Mouse (Mus musculus): ENCODE results near the gene Tstd3. TPM values are rescaled to one million over a fixed set of nuclear protein-coding genes. Genes with fewer than 3 reads are reported as not detected.

The Tstd3 gene
- total and polyA plus RNA-seq, 3 experiments, result 11.7 to 18.5 TPM; not detected in 1

DNA sequence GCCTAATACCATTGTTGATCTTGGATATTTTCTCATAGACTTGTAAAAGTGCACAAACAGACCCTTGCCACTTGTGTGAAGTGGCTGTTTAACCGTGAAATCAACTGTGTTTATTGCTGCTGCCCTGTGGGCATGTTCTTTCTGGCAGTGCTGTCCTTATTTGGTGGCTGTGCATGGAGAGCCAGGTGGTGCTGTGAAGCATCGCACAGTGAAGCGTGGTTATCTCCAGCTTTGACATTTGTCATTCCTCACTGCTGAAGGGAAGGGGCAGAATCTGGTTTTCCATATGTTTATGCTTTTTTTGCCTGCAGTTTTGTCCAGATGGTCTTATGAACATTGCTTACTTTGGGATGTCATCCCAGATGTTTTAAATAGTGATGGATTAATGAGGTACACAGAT, 26.6 kb upstream of the Tstd3 start:
- no peaks in the 10 kb centered on the region for H3K4me1 ChIP-seq (ENCODE audit: control insufficient read depth in 1 of 2, insufficient read depth in 2 of 2, low read length in 2 of 2)
- H3K4me3 ChIP-seq (ENCODE audit: control insufficient read depth in 1 of 2, insufficient read depth in 1 of 2, low read depth in 2 of 2, low read length in 2 of 2), result no peak overlapping the region
- peaks cover 0 to 1% of the 10 kb centered on the region in 2 experiments; a peak in 1 of 4 replicates for H3K36me3 ChIP-seq (ENCODE audit: control insufficient read depth in 1 of 2, insufficient read depth in 2 of 2, low read length in 2 of 2)
- no peak overlapping the region for H3K27ac ChIP-seq (ENCODE audit: control insufficient read depth, low read depth, low read length)
- no peaks in the 10 kb centered on the region for H3K27me3 ChIP-seq (ENCODE audit: control insufficient read depth in 1 of 2, insufficient read depth in 2 of 2, low read length in 2 of 2)
- no peak for TF ChIP-seq ELF1 (IDR thresholded peaks at IDR 0.05; ENCODE audit: low read depth, low read length)
- no peak for TF ChIP-seq E2F4 (IDR thresholded peaks at IDR 0.05; ENCODE audit: borderline replicate concordance, low read depth, low read length)
- TF ChIP-seq CHD1 (IDR thresholded peaks at IDR 0.05; ENCODE audit: low read depth, low read length), result no peak
- no peak overlapping the region for H3K9ac ChIP-seq (ENCODE audit: control insufficient read depth, low read depth, low read length, poor library complexity, severe bottlenecking)
- H3K9me3 ChIP-seq (replicated peaks; ENCODE audit: insufficient read depth, low read length), result no peaks in the 10 kb centered on the region
- H3K79me2 ChIP-seq (ENCODE audit: control insufficient read depth, insufficient read depth, low read length, poor library complexity), result no peaks in the 10 kb centered on the region
- no peak for DNase-seq (ENCODE audit: low read depth, low spot score)

DNA sequence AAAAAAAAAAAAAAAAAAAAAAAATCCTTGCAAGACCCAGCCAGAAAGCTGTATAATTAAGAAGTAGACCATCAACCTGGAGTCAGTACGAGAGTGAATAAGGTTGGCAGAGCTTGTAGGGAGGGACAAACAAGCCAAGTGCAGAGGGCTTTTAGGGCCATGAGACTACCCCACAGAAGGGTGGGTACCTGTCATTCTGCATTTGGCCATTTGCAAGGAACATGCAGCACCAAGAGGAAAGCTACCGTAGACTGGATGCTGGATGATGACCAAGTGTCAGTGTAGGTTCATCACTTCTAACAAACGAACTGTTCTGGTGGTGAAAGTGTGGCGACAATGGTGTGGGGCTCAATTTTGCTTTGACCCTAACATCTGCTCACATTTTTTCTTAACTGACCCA, 22.8 kb upstream of the Tstd3 start:
- Histone ChIP-seq H3K9me3 (replicated peaks; ENCODE audit: insufficient read depth, low read length) (no peaks in the 10 kb centered on the region), H3K4me1 (ENCODE audit: control insufficient read depth in 1 of 2, insufficient read depth in 2 of 2, low read length in 2 of 2) (no peaks in the 10 kb centered on the region), H3K9ac (ENCODE audit: control insufficient read depth, low read depth, low read length, poor library complexity, severe bottlenecking) (no peak overlapping the region), H3K27ac (ENCODE audit: control insufficient read depth, low read depth, low read length) (no peak overlapping the region), H3K27me3 (ENCODE audit: control insufficient read depth in 1 of 2, insufficient read depth in 2 of 2, low read length in 2 of 2) (no peaks in the 10 kb centered on the region), H3K79me2 (ENCODE audit: control insufficient read depth, insufficient read depth, low read length, poor library complexity) (no peaks in the 10 kb centered on the region), H3K36me3 (ENCODE audit: control insufficient read depth in 1 of 2, insufficient read depth in 2 of 2, low read length in 2 of 2) (peaks cover 1 to 2% of the 10 kb centered on the region in 2 experiments; a peak in 2 of 4 replicates), H3K4me3 (ENCODE audit: control insufficient read depth in 1 of 2, insufficient read depth in 1 of 2, low read depth in 2 of 2, low read length in 2 of 2) (no peak overlapping the region)
- TF ChIP-seq CHD2 (IDR thresholded peaks at IDR 0.05; ENCODE audit: low read length), result no peak
- 0 out of 2 replicates have a peak, but pooled peaks have one; percentile 2 for TF ChIP-seq ZNF384 (IDR thresholded peaks at IDR 0.05; ENCODE audit: low read depth, low read length)
- DNase-seq (ENCODE audit: low read depth, low spot score), result no peak

DNA sequence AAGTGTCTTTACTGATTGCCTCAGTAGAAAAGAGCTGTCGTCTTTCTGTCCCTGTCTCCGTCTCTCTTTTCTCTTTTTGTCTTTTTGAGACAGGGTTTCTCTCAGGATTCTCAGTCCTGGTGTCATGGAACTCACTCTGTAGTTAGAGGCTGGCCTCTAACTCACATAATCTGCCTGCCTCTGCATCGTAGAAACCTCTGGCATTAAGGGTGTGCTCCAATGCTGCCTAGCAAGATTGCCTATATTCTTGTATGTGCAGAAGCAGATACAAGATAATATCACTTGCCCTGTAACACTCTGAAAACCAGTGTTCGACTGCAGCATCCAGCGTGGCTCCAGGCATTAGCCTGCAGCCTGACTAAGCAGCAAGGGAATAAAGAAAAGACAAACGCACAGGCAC, 21.9 kb upstream of the Tstd3 start:
- Histone ChIP-seq H3K4me3 (ENCODE audit: control insufficient read depth in 1 of 2, insufficient read depth in 1 of 2, low read depth in 2 of 2, low read length in 2 of 2) (no peak overlapping the region), H3K4me1 (ENCODE audit: control insufficient read depth in 1 of 2, insufficient read depth in 2 of 2, low read length in 2 of 2) (no peaks in the 10 kb centered on the region), H3K9ac (ENCODE audit: control insufficient read depth, low read depth, low read length, poor library complexity, severe bottlenecking) (no peak overlapping the region), H3K79me2 (ENCODE audit: control insufficient read depth, insufficient read depth, low read length, poor library complexity) (no peaks in the 10 kb centered on the region), H3K27me3 (ENCODE audit: control insufficient read depth in 1 of 2, insufficient read depth in 2 of 2, low read length in 2 of 2) (no peaks in the 10 kb centered on the region), H3K36me3 (ENCODE audit: control insufficient read depth in 1 of 2, insufficient read depth in 2 of 2, low read length in 2 of 2) (peaks cover 1 to 2% of the 10 kb centered on the region in 2 experiments; a peak in 2 of 4 replicates), H3K27ac (ENCODE audit: control insufficient read depth, low read depth, low read length) (no peak overlapping the region), H3K9me3 (replicated peaks; ENCODE audit: insufficient read depth, low read length) (no peaks in the 10 kb centered on the region)
- no peak for DNase-seq (ENCODE audit: low read depth, low spot score)
- no peak for TF ChIP-seq ELF1 (IDR thresholded peaks at IDR 0.05; ENCODE audit: low read depth, low read length)
- TF ChIP-seq RCOR1 (IDR thresholded peaks at IDR 0.05; ENCODE audit: low read depth, low read length), result no peak
- no peak for TF ChIP-seq SIN3A (IDR thresholded peaks at IDR 0.05; ENCODE audit: low read length)
- no peak for TF ChIP-seq ETS1 (IDR thresholded peaks at IDR 0.05; ENCODE audit: low read depth, low read length)
- no peak for TF ChIP-seq GATA1 (IDR thresholded peaks at IDR 0.05; ENCODE audit: low read depth, low read length)
- no peak for TF ChIP-seq ZMIZ1 (IDR thresholded peaks at IDR 0.05; ENCODE audit: low read depth, low read length)
- no peak for TF ChIP-seq TBP (IDR thresholded peaks at IDR 0.05; ENCODE audit: low read depth, low read length)
- no peak for TF ChIP-seq KAT2A (conservative IDR thresholded peaks at IDR 0.05; ENCODE audit: low read depth, low read length)

All from MEL (cell line).